Mouse (Mus musculus) WW6 (cell line): Measurements from ENCODE around the gene Osbpl9.

Experiments used
- DNase-seq: peaks from one replicate; pipeline ENCODE4 v3.0.0-alpha.2; 2013; ENCODE audit warnings: low read depth, low spot score

Osbpl9 gene

GRCm38 (mm10) chr4:109207524-109207923 lies 5.5 kb upstream of the Osbpl9 start:
- DNase-seq: no peak

- DNase-seq: no peak
Measured at GRCm38 (mm10) chr4:109204416-109204815, 2.3 kb upstream of the Osbpl9 start.

- no peak for DNase-seq
Measured at GRCm38 (mm10) chr4:109203931-109204330, 1.9 kb upstream of the Osbpl9 start.

GRCm38 (mm10) chr4:109199069-109199468 lies 3.0 kb downstream of the Osbpl9 start:
- no peak for DNase-seq

- no peak for DNase-seq
Measured at GRCm38 (mm10) chr4:109195900-109196629, 6.0 kb downstream of the Osbpl9 start.

GRCm38 (mm10) chr4:109193886-109194285 lies 8.2 kb downstream of the Osbpl9 start:
- no peak for DNase-seq

- DNase-seq: no peak
Measured at GRCm38 (mm10) chr4:109191598-109191997, 10.5 kb downstream of the Osbpl9 start.

- DNase-seq: no peak
Measured at GRCm38 (mm10) chr4:109185616-109186405, 16.3 kb downstream of the Osbpl9 start.

- DNase-seq: no peak
Measured at GRCm38 (mm10) chr4:109175677-109176076, 26.4 kb downstream of the Osbpl9 start.

GRCm38 (mm10) chr4:109173775-109174440 lies 28.2 kb downstream of the Osbpl9 start:
- no peak for DNase-seq

- no peak for DNase-seq
Measured at GRCm38 (mm10) chr4:109173369-109173768, 28.7 kb downstream of the Osbpl9 start.

GRCm38 (mm10) chr4:109165521-109166173 lies 36.4 kb downstream of the Osbpl9 start:
- DNase-seq: peak; percentile 34

- no peak for DNase-seq
Measured at GRCm38 (mm10) chr4:109156481-109157261, 45.4 kb downstream of the Osbpl9 start.

GRCm38 (mm10) chr4:109156073-109156472 lies 46.0 kb downstream of the Osbpl9 start:
- no peak for DNase-seq

- DNase-seq: peak; percentile 52
Measured at GRCm38 (mm10) chr4:109150214-109150613, 51.9 kb downstream of the Osbpl9 start.

GRCm38 (mm10) chr4:109149411-109149810 lies 52.7 kb downstream of the Osbpl9 start:
- DNase-seq: no peak

GRCm38 (mm10) chr4:109147278-109148038 lies 54.6 kb downstream of the Osbpl9 start:
- peak; percentile 24 for DNase-seq

- DNase-seq: no peak
Measured at GRCm38 (mm10) chr4:109143091-109143490, 59.0 kb downstream of the Osbpl9 start.

- DNase-seq: no peak
Measured at GRCm38 (mm10) chr4:109138551-109138950, 63.5 kb downstream of the Osbpl9 start.

- no peak for DNase-seq
Measured at GRCm38 (mm10) chr4:109136475-109137125, 65.5 kb downstream of the Osbpl9 start.
